Mouse (Mus musculus): ENCODE results near the gene Amtn. TPM values are rescaled to one million over a fixed set of nuclear protein-coding genes. Genes with fewer than 3 reads are reported as not detected.
"Not testable (repeated sequence)": the region's sequence is repeated elsewhere in the genome, so short reads cannot be mapped to it uniquely, and the experiment has no call there.

Gene Amtn
- polyA plus RNA-seq (2014; fragmentation: Nextera tagmentation; extraction: Ambion mirVana): not detected in 2 replicates

DNA sequence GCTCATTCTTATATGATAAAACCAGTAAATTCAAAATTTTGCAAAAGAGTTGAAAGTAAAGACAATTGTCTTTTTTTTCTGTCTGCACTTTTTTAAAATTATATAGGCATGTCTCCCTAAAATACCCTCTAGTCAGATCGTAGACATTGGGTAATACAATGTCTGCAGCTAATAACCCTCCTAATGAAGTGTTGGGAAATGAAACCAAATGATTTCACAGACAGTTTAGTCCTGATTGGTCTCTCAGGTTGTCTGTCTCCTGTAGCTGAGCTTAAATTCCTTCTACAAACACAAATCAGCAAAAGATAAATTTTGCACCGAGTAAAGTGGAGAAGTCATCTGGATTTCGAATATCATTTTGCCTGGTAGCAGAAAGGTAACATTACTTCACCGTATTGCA is at the start of gene Amtn:
Amtn (plus strand) TSS at position 301 of the 400 bp plus-strand sequence.
- WGBS: 76% methylated on average over 4 of the region's 4 CpGs

DNA sequence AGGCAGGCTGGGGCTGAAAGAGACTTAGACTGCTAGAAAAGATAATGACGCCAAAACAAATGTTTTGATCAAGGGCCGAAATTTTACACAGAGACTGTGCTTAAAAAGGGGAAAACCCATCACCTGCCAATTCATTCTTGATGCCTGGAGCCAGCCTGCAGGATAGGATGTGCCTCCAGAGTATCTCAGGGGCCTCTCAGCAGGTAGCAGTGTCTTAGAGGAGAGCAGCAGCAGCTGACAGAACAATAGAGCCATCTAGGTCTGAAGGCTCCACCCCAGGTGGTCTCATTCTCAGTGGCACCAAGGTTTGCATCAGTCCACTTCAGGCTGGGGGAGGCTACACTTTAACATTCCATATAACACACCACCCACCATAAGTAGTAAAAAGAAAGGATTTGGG is 27.4 kb upstream of the Amtn start:
- H3K36me3 ChIP-seq (ENCODE audit: control insufficient read depth, insufficient read depth, low read length); H3K27ac ChIP-seq (replicated peaks in 1 of 2; ENCODE audit: control insufficient read depth in 1 of 2, insufficient read depth in 1 of 2, low read depth in 2 of 2, low read length in 2 of 2); H3K4me1 ChIP-seq (ENCODE audit: control insufficient read depth in 2 of 2, insufficient read depth in 2 of 2, low read length in 2 of 2); H3K4me2 ChIP-seq (ENCODE audit: low read length); ATAC-seq (ENCODE audit: insufficient number of reproducible peaks, insufficient read depth, low FRiP score, low read depth); H3K9ac ChIP-seq (ENCODE audit: low read length); H3K9me3 ChIP-seq (ENCODE audit: control insufficient read depth, low read length); H3K4me3 ChIP-seq (ENCODE audit: control insufficient read depth in 1 of 2, insufficient read depth in 1 of 2, low read depth in 1 of 2, low read length in 2 of 2); H3K27me3 ChIP-seq (ENCODE audit: control insufficient read depth, insufficient read depth, low read length): not testable (repeated sequence)
- 60% methylated on average over 2 of the region's 2 CpGs for WGBS

More for the DNA sequence above, at the start of gene Amtn:
- H3K9ac ChIP-seq (ENCODE audit: low read length): no peak within 1 kb of the TSS
- H3K4me3 ChIP-seq (ENCODE audit: control insufficient read depth in 1 of 2, insufficient read depth in 1 of 2, low read depth in 1 of 2, low read length in 2 of 2): no peak within 1 kb of the TSS
- no peak for ATAC-seq (ENCODE audit: insufficient number of reproducible peaks, insufficient read depth, low FRiP score, low read depth)
- H3K36me3 ChIP-seq (ENCODE audit: control insufficient read depth, insufficient read depth, low read length): no peaks in the 10 kb centered on the region
- no peaks in the 10 kb centered on the region for H3K9me3 ChIP-seq (ENCODE audit: control insufficient read depth, low read length)
- H3K4me2 ChIP-seq (ENCODE audit: low read length): no peak within 1 kb of the TSS
- no peak within 1 kb of the TSS for H3K27ac ChIP-seq (replicated peaks in 1 of 2; ENCODE audit: control insufficient read depth in 1 of 2, insufficient read depth in 1 of 2, low read depth in 2 of 2, low read length in 2 of 2)
- H3K27me3 ChIP-seq (ENCODE audit: control insufficient read depth, insufficient read depth, low read length): no peaks in the 10 kb centered on the region
- H3K4me1 ChIP-seq (ENCODE audit: control insufficient read depth in 2 of 2, insufficient read depth in 2 of 2, low read length in 2 of 2): no peaks in the 10 kb centered on the region

GRCm38 (mm10) chr5:88364768-88365167 is 11.1 kb upstream of the Amtn start:
- no peak overlapping the region for H3K4me2 ChIP-seq (ENCODE audit: low read length)

GRCm38 (mm10) chr5:88366886-88367285 is 9.0 kb upstream of the Amtn start:
- H3K9me3 ChIP-seq (ENCODE audit: control insufficient read depth, low read length): no peaks in the 10 kb centered on the region
- no peak overlapping the region for H3K4me3 ChIP-seq (ENCODE audit: control insufficient read depth in 1 of 2, insufficient read depth in 1 of 2, low read depth in 1 of 2, low read length in 2 of 2)
- H3K36me3 ChIP-seq (ENCODE audit: control insufficient read depth, insufficient read depth, low read length): no peaks in the 10 kb centered on the region
- WGBS: 74% methylated on average over 1 of the region's 1 CpGs
- H3K27ac ChIP-seq (replicated peaks in 1 of 2; ENCODE audit: control insufficient read depth in 1 of 2, insufficient read depth in 1 of 2, low read depth in 2 of 2, low read length in 2 of 2): no peak overlapping the region
- no peaks in the 10 kb centered on the region for H3K4me1 ChIP-seq (ENCODE audit: control insufficient read depth in 2 of 2, insufficient read depth in 2 of 2, low read length in 2 of 2)
- no peak overlapping the region for H3K4me2 ChIP-seq (ENCODE audit: low read length)
- no peak for ATAC-seq (ENCODE audit: insufficient number of reproducible peaks, insufficient read depth, low FRiP score, low read depth)
- H3K27me3 ChIP-seq (ENCODE audit: control insufficient read depth, insufficient read depth, low read length): no peaks in the 10 kb centered on the region
- no peak overlapping the region for H3K9ac ChIP-seq (ENCODE audit: low read length)

More at GRCm38 (mm10) chr5:88364768-88365167, 11.1 kb upstream of the Amtn start:
- no peak overlapping the region for H3K27ac ChIP-seq (replicated peaks in 1 of 2; ENCODE audit: control insufficient read depth in 1 of 2, insufficient read depth in 1 of 2, low read depth in 2 of 2, low read length in 2 of 2)
- WGBS: 4% methylated on average over 5 of the region's 5 CpGs
- H3K9me3 ChIP-seq (ENCODE audit: control insufficient read depth, low read length): no peaks in the 10 kb centered on the region
- H3K27me3 ChIP-seq (ENCODE audit: control insufficient read depth, insufficient read depth, low read length): no peaks in the 10 kb centered on the region
- H3K36me3 ChIP-seq (ENCODE audit: control insufficient read depth, insufficient read depth, low read length): no peaks in the 10 kb centered on the region
- no peak overlapping the region for H3K4me3 ChIP-seq (ENCODE audit: control insufficient read depth in 1 of 2, insufficient read depth in 1 of 2, low read depth in 1 of 2, low read length in 2 of 2)
- H3K9ac ChIP-seq (ENCODE audit: low read length): no peak overlapping the region
- no peak for ATAC-seq (ENCODE audit: insufficient number of reproducible peaks, insufficient read depth, low FRiP score, low read depth)
- H3K4me1 ChIP-seq (ENCODE audit: control insufficient read depth in 2 of 2, insufficient read depth in 2 of 2, low read length in 2 of 2): no peaks in the 10 kb centered on the region

- Histone ChIP-seq H3K9ac (ENCODE audit: low read length) (no peak overlapping the region), H3K27ac (replicated peaks in 1 of 2; ENCODE audit: control insufficient read depth in 1 of 2, insufficient read depth in 1 of 2, low read depth in 2 of 2, low read length in 2 of 2) (no peak overlapping the region), H3K9me3 (ENCODE audit: control insufficient read depth, low read length) (no peaks in the 10 kb centered on the region), H3K36me3 (ENCODE audit: control insufficient read depth, insufficient read depth, low read length) (no peaks in the 10 kb centered on the region), H3K27me3 (ENCODE audit: control insufficient read depth, insufficient read depth, low read length) (no peaks in the 10 kb centered on the region), H3K4me1 (ENCODE audit: control insufficient read depth in 2 of 2, insufficient read depth in 2 of 2, low read length in 2 of 2) (no peaks in the 10 kb centered on the region), H3K4me3 (ENCODE audit: control insufficient read depth in 1 of 2, insufficient read depth in 1 of 2, low read depth in 1 of 2, low read length in 2 of 2) (no peak overlapping the region), H3K4me2 (ENCODE audit: low read length) (no peak overlapping the region)
- ATAC-seq (ENCODE audit: insufficient number of reproducible peaks, insufficient read depth, low FRiP score, low read depth): no peak
- 47% methylated on average over 6 of the region's 6 CpGs for WGBS
Observed at GRCm38 (mm10) chr5:88370578-88371232, 5.2 kb upstream of the Amtn start.

DNA sequence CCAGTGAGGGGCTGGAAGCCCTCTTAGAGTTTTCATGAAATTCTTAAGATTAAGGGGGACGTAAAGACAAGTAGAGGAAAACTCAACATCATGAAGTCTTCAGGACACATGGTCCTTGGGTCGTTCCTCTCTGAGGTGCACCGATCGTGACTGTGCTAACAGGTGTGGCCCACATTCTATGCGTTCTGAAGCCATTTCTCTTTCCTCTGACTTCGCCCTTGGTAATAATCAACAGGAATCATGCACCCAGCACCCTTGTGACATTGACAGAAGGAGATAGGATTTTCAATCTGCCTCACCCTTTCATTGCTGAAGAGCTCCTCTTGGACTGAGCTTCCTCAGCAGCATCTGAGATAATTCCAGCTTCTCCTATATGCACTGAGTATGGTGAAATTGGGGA is 3.3 kb upstream of the Amtn start:
- 74% methylated on average over 6 of the region's 6 CpGs for WGBS

DNA sequence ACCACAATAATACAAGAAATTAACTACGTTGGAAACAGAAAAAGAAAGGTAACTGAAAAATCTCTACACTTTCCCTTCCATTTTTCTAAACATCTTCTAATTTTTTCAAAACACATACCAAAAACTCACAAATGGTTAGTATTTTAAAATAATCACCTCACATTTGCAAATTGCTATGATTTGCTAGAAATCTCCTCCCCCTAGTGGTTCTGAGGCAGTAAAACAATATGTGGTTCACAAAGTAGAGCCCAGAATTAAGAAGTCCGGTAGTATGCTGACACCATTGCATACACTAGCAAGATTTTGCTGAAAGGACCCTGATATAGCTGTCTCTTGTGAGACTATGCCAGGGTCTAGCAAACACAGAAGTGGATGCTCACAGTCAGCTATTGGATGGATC is 16.1 kb downstream of the Amtn start:
- ATAC-seq (ENCODE audit: insufficient number of reproducible peaks, insufficient read depth, low FRiP score, low read depth); H3K36me3 ChIP-seq (ENCODE audit: control insufficient read depth, insufficient read depth, low read length); H3K4me1 ChIP-seq (ENCODE audit: control insufficient read depth in 2 of 2, insufficient read depth in 2 of 2, low read length in 2 of 2); H3K9me3 ChIP-seq (ENCODE audit: control insufficient read depth, low read length); H3K27me3 ChIP-seq (ENCODE audit: control insufficient read depth, insufficient read depth, low read length); H3K4me2 ChIP-seq (ENCODE audit: low read length); H3K27ac ChIP-seq (replicated peaks in 1 of 2; ENCODE audit: control insufficient read depth in 1 of 2, insufficient read depth in 1 of 2, low read depth in 2 of 2, low read length in 2 of 2); H3K9ac ChIP-seq (ENCODE audit: low read length); H3K4me3 ChIP-seq (ENCODE audit: control insufficient read depth in 1 of 2, insufficient read depth in 1 of 2, low read depth in 1 of 2, low read length in 2 of 2): not testable (repeated sequence)
- WGBS: 84% methylated on average over 2 of the region's 2 CpGs

More for the DNA sequence above, 3.3 kb upstream of the Amtn start:
- no peak for ATAC-seq (ENCODE audit: insufficient number of reproducible peaks, insufficient read depth, low FRiP score, low read depth)
- Histone ChIP-seq H3K4me3 (ENCODE audit: control insufficient read depth in 1 of 2, insufficient read depth in 1 of 2, low read depth in 1 of 2, low read length in 2 of 2) (no peak overlapping the region), H3K27me3 (ENCODE audit: control insufficient read depth, insufficient read depth, low read length) (no peaks in the 10 kb centered on the region), H3K36me3 (ENCODE audit: control insufficient read depth, insufficient read depth, low read length) (no peaks in the 10 kb centered on the region), H3K9ac (ENCODE audit: low read length) (no peak overlapping the region), H3K4me1 (ENCODE audit: control insufficient read depth in 2 of 2, insufficient read depth in 2 of 2, low read length in 2 of 2) (no peaks in the 10 kb centered on the region), H3K27ac (replicated peaks in 1 of 2; ENCODE audit: control insufficient read depth in 1 of 2, insufficient read depth in 1 of 2, low read depth in 2 of 2, low read length in 2 of 2) (no peak overlapping the region), H3K4me2 (ENCODE audit: low read length) (no peak overlapping the region), H3K9me3 (ENCODE audit: control insufficient read depth, low read length) (no peaks in the 10 kb centered on the region)

DNA sequence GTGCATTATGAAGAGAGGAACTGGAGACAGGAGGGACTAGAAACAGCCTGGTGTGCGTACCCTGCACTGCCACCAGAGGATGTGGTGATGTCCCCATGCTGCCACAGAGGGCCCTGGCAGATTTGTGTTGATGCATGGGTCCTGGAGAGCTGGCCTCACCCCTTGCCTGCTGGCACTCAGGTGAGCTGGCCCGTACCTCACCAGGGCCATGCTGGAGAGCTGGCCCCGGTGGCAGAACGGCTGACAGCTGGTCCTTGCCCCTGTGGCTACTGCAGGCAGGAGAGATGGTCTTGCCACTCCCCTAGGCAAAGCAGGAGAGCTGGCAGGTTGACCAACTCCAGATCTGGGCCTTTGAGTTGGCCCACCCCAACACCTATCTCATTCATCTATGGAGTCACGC is 22.7 kb downstream of the Amtn start:
- Histone ChIP-seq H3K9ac (ENCODE audit: low read length) (no peak overlapping the region), H3K4me1 (ENCODE audit: control insufficient read depth in 2 of 2, insufficient read depth in 2 of 2, low read length in 2 of 2) (no peaks in the 10 kb centered on the region), H3K27ac (replicated peaks in 1 of 2; ENCODE audit: control insufficient read depth in 1 of 2, insufficient read depth in 1 of 2, low read depth in 2 of 2, low read length in 2 of 2) (no peak overlapping the region), H3K4me2 (ENCODE audit: low read length) (no peak overlapping the region), H3K4me3 (ENCODE audit: control insufficient read depth in 1 of 2, insufficient read depth in 1 of 2, low read depth in 1 of 2, low read length in 2 of 2) (no peak overlapping the region), H3K36me3 (ENCODE audit: control insufficient read depth, insufficient read depth, low read length) (no peaks in the 10 kb centered on the region), H3K27me3 (ENCODE audit: control insufficient read depth, insufficient read depth, low read length) (no peaks in the 10 kb centered on the region), H3K9me3 (ENCODE audit: control insufficient read depth, low read length) (no peaks in the 10 kb centered on the region)
- ATAC-seq (ENCODE audit: insufficient number of reproducible peaks, insufficient read depth, low FRiP score, low read depth): no peak
- 68% methylated on average over 5 of the region's 5 CpGs for WGBS
